10 mouse cellular contexts compared by ENCODE assay signal in the genomic region with DNA sequence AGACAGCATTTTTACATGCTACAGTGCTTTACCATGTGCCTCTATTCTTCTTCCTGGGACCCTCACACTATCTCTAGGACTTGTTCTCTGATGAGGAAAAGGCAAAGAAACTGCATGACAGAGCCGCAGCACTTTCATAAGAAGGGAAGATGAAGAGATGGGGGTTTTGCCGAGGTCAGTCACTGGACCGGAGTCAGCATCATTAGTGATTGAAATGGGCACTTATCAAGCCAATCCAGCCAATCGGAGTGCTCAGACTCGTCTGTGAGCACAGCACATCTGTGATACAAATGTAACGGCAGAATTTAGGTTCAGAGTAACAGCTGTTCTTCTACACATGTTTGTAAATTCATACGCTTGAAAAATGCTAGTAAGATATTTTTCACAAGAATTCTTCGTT.
DNase-seq lines count a peak whose midpoint lies in the region; ATAC-seq lines count a peak whose summit lies in the region.
"Had no signal": no experiment of that assay in that cellular context is flagged by ENCODE, and none has a peak within 500 bp of the region (broad histone marks: within the 10 kb centered on the region; RNA-seq: fewer than 3 reads in every experiment).

No protein-coding gene starts in this region.

- peak overlapping the region; percentile 67; the same call in 1 of the 2 replicates for H3K9ac ChIP-seq in heart, embryonic 13.5 days
- H3K9ac ChIP-seq in embryonic facial prominence, embryonic 12.5 days: no peak overlapping the region
- H3K9ac ChIP-seq in hindbrain, embryonic 12.5 days: no peak overlapping the region
- peak overlapping the region; percentile 60; the same call in 1 of the 2 replicates for H3K9ac ChIP-seq in midbrain, embryonic 16.5 days (ENCODE audit: low read depth, low read length)
- H3K9ac ChIP-seq: liver, embryonic 14.5 days had no signal

- WGBS in heart, embryonic 13.5 days: 66% methylated on average over 8 of the region's 8 CpGs
- 52% methylated on average over 8 of the region's 8 CpGs for WGBS in embryonic facial prominence, embryonic 12.5 days
- 42% methylated on average over 8 of the region's 8 CpGs for WGBS in hindbrain, embryonic 12.5 days
- WGBS in midbrain, embryonic 16.5 days: 36% methylated on average over 8 of the region's 8 CpGs

- no peaks in the 10 kb centered on the region for H3K27me3 ChIP-seq in heart, embryonic 13.5 days (replicated peaks)
- no peaks in the 10 kb centered on the region for H3K27me3 ChIP-seq in embryonic facial prominence, embryonic 12.5 days
- no peaks in the 10 kb centered on the region for H3K27me3 ChIP-seq in hindbrain, embryonic 12.5 days
- no peaks in the 10 kb centered on the region for H3K27me3 ChIP-seq in midbrain, embryonic 16.5 days (ENCODE audit: control insufficient read depth, insufficient read depth, low read depth, low read length)

- H3K4me3 ChIP-seq in heart, embryonic 13.5 days: no peak overlapping the region
- no peak overlapping the region for H3K4me3 ChIP-seq in embryonic facial prominence, embryonic 12.5 days
- no peak overlapping the region for H3K4me3 ChIP-seq in hindbrain, embryonic 12.5 days
- H3K4me3 ChIP-seq in midbrain, embryonic 16.5 days (ENCODE audit: low read depth, low read length): no peak overlapping the region

- peak overlapping the region; percentile 53; the same call in 1 of the 2 replicates for H3K27ac ChIP-seq in heart, embryonic 13.5 days (replicated peaks)
- peak overlapping the region; percentile 51; the same call in 1 of the 2 replicates for H3K27ac ChIP-seq in embryonic facial prominence, embryonic 12.5 days
- H3K27ac ChIP-seq in hindbrain, embryonic 12.5 days: peak overlapping the region; percentile 94
- H3K27ac ChIP-seq in midbrain, embryonic 16.5 days (ENCODE audit: low read length): peak overlapping the region; percentile 86
- H3K27ac ChIP-seq: liver, embryonic 14.5 days had no signal

- ATAC-seq in heart, embryonic 13.5 days (ENCODE audit: extremely low read depth, insufficient number of reproducible peaks, low FRiP score, low TSS enrichment): no peak
- ATAC-seq in embryonic facial prominence, embryonic 12.5 days (ENCODE audit: insufficient number of reproducible peaks, insufficient read depth, low FRiP score, low TSS enrichment): no peak
- ATAC-seq in hindbrain, embryonic 12.5 days (ENCODE audit: low FRiP score): no peak
- ATAC-seq in midbrain, embryonic 16.5 days: no peak
- no peak for ATAC-seq in granulocyte monocyte progenitor cell, adult 5-6 weeks (replicated peaks; ENCODE audit: poor library complexity, severe bottlenecking)
- ATAC-seq: CD4-positive, CD25-positive, alpha-beta regulatory T cell, adult 4 months had no signal

- no peaks in the 10 kb centered on the region for H3K9me3 ChIP-seq in heart, embryonic 13.5 days
- H3K9me3 ChIP-seq in embryonic facial prominence, embryonic 12.5 days: no peaks in the 10 kb centered on the region
- H3K9me3 ChIP-seq in hindbrain, embryonic 12.5 days (replicated peaks): no peaks in the 10 kb centered on the region
- H3K9me3 ChIP-seq in midbrain, embryonic 16.5 days (replicated peaks; ENCODE audit: control insufficient read depth, low read length, poor library complexity, severe bottlenecking): no peaks in the 10 kb centered on the region

- DNase-seq in heart, adult 9 months (ENCODE audit: low spot score in 2 of 2): no peak
- no peak for DNase-seq in B cell, adult 2 months
- DNase-seq in kidney, adult 8-10 months: no peak

- peaks cover 57% of the 10 kb centered on the region for H3K4me1 ChIP-seq in heart, embryonic 13.5 days
- H3K4me1 ChIP-seq in embryonic facial prominence, embryonic 12.5 days: peaks cover 51% of the 10 kb centered on the region
- H3K4me1 ChIP-seq in hindbrain, embryonic 12.5 days: peaks cover 79% of the 10 kb centered on the region
- peaks cover 49% of the 10 kb centered on the region for H3K4me1 ChIP-seq in midbrain, embryonic 16.5 days (ENCODE audit: control insufficient read depth, insufficient read depth, low read length)

- H3K36me3 ChIP-seq in heart, embryonic 13.5 days: no peaks in the 10 kb centered on the region
- H3K36me3 ChIP-seq in embryonic facial prominence, embryonic 12.5 days: no peaks in the 10 kb centered on the region
- H3K36me3 ChIP-seq in hindbrain, embryonic 12.5 days: no peaks in the 10 kb centered on the region
- no peaks in the 10 kb centered on the region for H3K36me3 ChIP-seq in midbrain, embryonic 16.5 days (ENCODE audit: control insufficient read depth, insufficient read depth, low read length)

- H3K4me2 ChIP-seq in heart, embryonic 13.5 days: peak overlapping the region; percentile 65; the same call in 1 of the 2 replicates
- peak overlapping the region; percentile 49 for H3K4me2 ChIP-seq in embryonic facial prominence, embryonic 12.5 days (replicated peaks)
- H3K4me2 ChIP-seq in hindbrain, embryonic 12.5 days (replicated peaks): peak overlapping the region; percentile 53
- peak overlapping the region; percentile 53 for H3K4me2 ChIP-seq in midbrain, embryonic 16.5 days (ENCODE audit: low read length)

Comparison
In these comparisons a context has a peak if more than half of its experiments do, and no peak if none do; other contexts are left out.
1. H3K9ac ChIP-seq: peak in heart, embryonic 13.5 days (single experiment) and midbrain, embryonic 16.5 days (single experiment); none in embryonic facial prominence, embryonic 12.5 days (single experiment) and hindbrain, embryonic 12.5 days (single experiment).
2. Peak in every context shown above with its lines, with median percentiles within 50 percentile points of each other: H3K27ac ChIP-seq and H3K4me2 ChIP-seq.